ENCODE assay signal across 16 mouse cellular contexts in the genomic region with DNA sequence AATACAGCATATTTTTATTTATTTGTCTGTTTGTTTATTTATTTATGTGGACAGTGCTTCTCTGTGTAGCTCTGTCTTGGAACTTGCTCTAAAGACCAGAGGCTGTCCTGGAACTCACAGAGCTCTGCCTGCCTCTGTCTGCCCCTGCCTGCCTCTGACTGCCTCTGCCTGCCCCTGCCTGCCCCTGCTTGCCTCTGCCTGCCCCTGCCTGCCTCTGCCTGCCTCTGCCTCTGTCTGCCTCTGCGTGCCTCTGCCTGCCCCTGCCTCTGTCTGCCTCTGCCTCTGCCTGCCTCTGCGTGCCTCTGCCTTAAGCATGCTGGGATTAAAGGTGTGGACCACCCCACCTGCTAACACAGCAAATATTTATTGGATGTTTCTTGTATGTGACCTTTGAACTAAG.
"Had no signal": no experiment of that assay in that cellular context is flagged by ENCODE, and none has a peak within 500 bp of the region (broad histone marks: within the 10 kb centered on the region; RNA-seq: fewer than 3 reads in every experiment).

No protein-coding gene starts in this region.

- H3K9me3 ChIP-seq: liver, embryonic 15.5 days; midbrain, embryonic 12.5 days; neural tube, embryonic 15.5 days had no signal

- H3K4me2 ChIP-seq: liver, embryonic 11.5 days; liver, embryonic 15.5 days; midbrain, embryonic 12.5 days; neural tube, embryonic 15.5 days had no signal

- H3K4me3 ChIP-seq: layer of hippocampus, adult 2 months; liver, embryonic 15.5 days; midbrain, embryonic 12.5 days; myocyte; neural tube, embryonic 15.5 days had no signal

- H3K27me3 ChIP-seq: liver, embryonic 15.5 days; midbrain, embryonic 12.5 days; neural tube, embryonic 15.5 days had no signal

- H3K36me3 ChIP-seq: liver, embryonic 15.5 days; midbrain, embryonic 12.5 days; neural tube, embryonic 15.5 days had no signal

- H3K9ac ChIP-seq: liver, embryonic 15.5 days; midbrain, embryonic 12.5 days; neural tube, embryonic 15.5 days had no signal

- H3K27ac ChIP-seq: kidney, postnatal 0 days; layer of hippocampus, adult 2 months; liver, embryonic 15.5 days; midbrain, embryonic 12.5 days; neural tube, embryonic 15.5 days; stomach, postnatal 0 days had no signal

- H3K4me1 ChIP-seq: liver, embryonic 15.5 days had no signal

- DNase-seq: kidney, adult 9 months; kidney, postnatal 36 days; lung, adult 2 months; lung, postnatal 10 days; lung, postnatal 4 days; right cerebral cortex, adult 18-20 months; right cerebral cortex, postnatal 25 days; thymus, postnatal 4 days had no signal
